Mouse (Mus musculus) retina, embryonic 14.5 days (tissue): Measurements from ENCODE around the gene Cenpn.

Experiments used
- DNase-seq: peaks from one replicate; pipeline ENCODE4 v3.0.0-alpha.2; 2015; ENCODE audit warnings: low spot score

Gene Cenpn

GRCm38 (mm10) chr8:116942284-116943058 lies 20.9 kb downstream of the Cenpn start:
- DNase-seq = no peak

GRCm38 (mm10) chr8:116943161-116943554 lies 21.6 kb downstream of the Cenpn start, which contains the start of gene Atmin:
Atmin (plus strand) TSS chr8:116943393.
- DNase-seq = peak; percentile 93

GRCm38 (mm10) chr8:116943555-116944384 lies 22.2 kb downstream of the Cenpn start:
- peak; percentile 28 for DNase-seq

- no peak for DNase-seq
Observed at GRCm38 (mm10) chr8:116944385-116944696, 22.8 kb downstream of the Cenpn start.

GRCm38 (mm10) chr8:116945169-116945910 lies 23.8 kb downstream of the Cenpn start:
- no peak for DNase-seq

GRCm38 (mm10) chr8:116946268-116946838 lies 24.8 kb downstream of the Cenpn start:
- DNase-seq = no peak

- no peak for DNase-seq
Observed at GRCm38 (mm10) chr8:116946851-116947250, 25.3 kb downstream of the Cenpn start.

GRCm38 (mm10) chr8:116947589-116947988 lies 26.1 kb downstream of the Cenpn start:
- no peak for DNase-seq

- DNase-seq = no peak
Observed at GRCm38 (mm10) chr8:116951369-116951768, 29.8 kb downstream of the Cenpn start.

- no peak for DNase-seq
Observed at GRCm38 (mm10) chr8:116951778-116952177, 30.2 kb downstream of the Cenpn start.

- DNase-seq = no peak
Observed at GRCm38 (mm10) chr8:116952428-116952827, 30.9 kb downstream of the Cenpn start.

GRCm38 (mm10) chr8:116954415-116954814 lies 32.9 kb downstream of the Cenpn start:
- no peak for DNase-seq

- no peak for DNase-seq
Observed at GRCm38 (mm10) chr8:116969531-116969930, 48.0 kb downstream of the Cenpn start.

- no peak for DNase-seq
Observed at GRCm38 (mm10) chr8:116975066-116975465, 53.5 kb downstream of the Cenpn start.

- DNase-seq = peak; percentile 26
Observed at GRCm38 (mm10) chr8:116975606-116976005, 54.1 kb downstream of the Cenpn start.

- no peak for DNase-seq
Observed at GRCm38 (mm10) chr8:116978052-116978451, 56.5 kb downstream of the Cenpn start.

GRCm38 (mm10) chr8:116978631-116979256 lies 57.2 kb downstream of the Cenpn start, which contains the start of gene 1700030J22Rik:
1700030J22Rik (minus strand) TSS chr8:116978959.
- peak; percentile 100 for DNase-seq

- DNase-seq = peak; percentile 91
Observed at GRCm38 (mm10) chr8:116980117-116980516, 58.6 kb downstream of the Cenpn start.

GRCm38 (mm10) chr8:116989842-116990241 lies 68.3 kb downstream of the Cenpn start:
- peak; percentile 13 for DNase-seq
